Mouse (Mus musculus) G1E (cell line): ENCODE data around the gene Zfp941.

Experiments
- CTCF ChIP-seq: IDR thresholded peaks from 2 replicates; pipeline ENCODE4 v1.5.1; 2012; ENCODE audit warnings: low read depth, low read length, inconsistent platforms, mixed read lengths
- GATA1 ChIP-seq: IDR thresholded peaks from 2 replicates; pipeline ENCODE4 v1.6.1; 2012; ENCODE audit warnings: borderline replicate concordance, low read length, inconsistent platforms, mixed read lengths
- POLR2AphosphoS5 ChIP-seq: IDR thresholded peaks from 2 replicates; pipeline ENCODE4 v1.6.1; 2012; ENCODE audit warnings: low read depth, low read length, inconsistent platforms; ENCODE audit not compliant: insufficient replicate concordance

GRCm38 (mm10) chr7:140820173-140820572, 1.8 kb downstream of the Zfp941 start:
- TF ChIP-seq GATA1, result no peak
- no peak for TF ChIP-seq CTCF
- no peak for TF ChIP-seq POLR2AphosphoS5
